Mouse (Mus musculus): ENCODE measurements around the gene Fbxl18. TPM values are rescaled to one million over a fixed set of nuclear protein-coding genes. Genes with fewer than 3 reads are reported as not detected.

The Fbxl18 gene
- polyA plus RNA-seq, 1 experiment from 2014 or later = 25.6 TPM

GRCm38 (mm10) chr5:142911629-142912028 lies 16.4 kb upstream of the Fbxl18 start:
- Histone ChIP-seq H3K4me1 (peaks cover 39% of the 10 kb centered on the region), H3K4me3 (no peak overlapping the region), H3K9me3 (no peaks in the 10 kb centered on the region), H3K27me3 (replicated peaks; ENCODE audit: low read depth, poor library complexity, severe bottlenecking) (no peaks in the 10 kb centered on the region), H3K27ac (replicated peaks) (no peak overlapping the region), H3K36me3 (replicated peaks) (no peaks in the 10 kb centered on the region)
- DNase-seq (ENCODE audit: low spot score) = no peak
- WGBS = 78% methylated on average over 2 of the region's 2 CpGs

DNA sequence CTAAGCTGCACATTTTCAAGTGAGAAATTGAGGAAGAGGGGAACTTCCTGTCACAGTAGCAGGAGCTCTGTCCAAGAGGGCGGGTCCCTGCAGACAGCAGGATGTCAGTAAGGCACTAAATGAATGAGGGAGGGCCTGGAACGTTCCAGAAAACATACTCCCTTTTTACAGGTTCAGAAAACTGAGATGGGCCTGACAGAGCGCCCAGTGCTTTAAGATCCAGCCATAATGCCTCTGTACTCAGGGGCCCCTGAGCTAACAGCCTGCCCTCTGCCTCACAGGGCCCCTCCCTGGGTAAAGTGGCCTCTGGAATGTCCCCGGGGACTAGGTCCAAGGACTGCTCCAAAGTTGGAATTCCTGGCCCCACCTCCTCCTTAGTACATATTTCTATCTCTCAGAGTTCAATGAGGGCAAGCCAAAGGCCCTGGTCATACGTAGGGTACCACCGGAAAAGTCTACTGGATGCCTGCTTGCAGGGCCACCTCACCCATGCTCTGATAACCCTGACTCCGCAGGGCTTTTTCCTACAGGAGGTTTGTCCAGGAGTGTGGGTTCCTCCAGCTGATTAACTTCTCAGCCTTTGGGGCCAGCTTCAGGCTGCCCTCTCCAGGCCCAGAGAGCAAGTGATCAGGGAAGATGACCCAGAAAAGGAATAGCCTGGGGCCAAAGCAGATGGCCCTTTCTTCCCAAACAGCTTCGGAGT lies 14.5 kb upstream of the Fbxl18 start:
- peaks cover 16% of the 10 kb centered on the region for H3K36me3 ChIP-seq (replicated peaks)
- WGBS = 47% methylated on average over 8 of the region's 8 CpGs
- no peaks in the 10 kb centered on the region for H3K9me3 ChIP-seq
- H3K27me3 ChIP-seq (replicated peaks; ENCODE audit: low read depth, poor library complexity, severe bottlenecking) = no peaks in the 10 kb centered on the region; the same call in 1 of the 2 replicates
- H3K4me3 ChIP-seq = peak overlapping the region; percentile 21; the same call in 1 of the 2 replicates
- peaks cover 40% of the 10 kb centered on the region for H3K4me1 ChIP-seq
- H3K27ac ChIP-seq (replicated peaks) = peak overlapping the region; percentile 100
- DNase-seq (ENCODE audit: low spot score) = peak; percentile 35

DNA sequence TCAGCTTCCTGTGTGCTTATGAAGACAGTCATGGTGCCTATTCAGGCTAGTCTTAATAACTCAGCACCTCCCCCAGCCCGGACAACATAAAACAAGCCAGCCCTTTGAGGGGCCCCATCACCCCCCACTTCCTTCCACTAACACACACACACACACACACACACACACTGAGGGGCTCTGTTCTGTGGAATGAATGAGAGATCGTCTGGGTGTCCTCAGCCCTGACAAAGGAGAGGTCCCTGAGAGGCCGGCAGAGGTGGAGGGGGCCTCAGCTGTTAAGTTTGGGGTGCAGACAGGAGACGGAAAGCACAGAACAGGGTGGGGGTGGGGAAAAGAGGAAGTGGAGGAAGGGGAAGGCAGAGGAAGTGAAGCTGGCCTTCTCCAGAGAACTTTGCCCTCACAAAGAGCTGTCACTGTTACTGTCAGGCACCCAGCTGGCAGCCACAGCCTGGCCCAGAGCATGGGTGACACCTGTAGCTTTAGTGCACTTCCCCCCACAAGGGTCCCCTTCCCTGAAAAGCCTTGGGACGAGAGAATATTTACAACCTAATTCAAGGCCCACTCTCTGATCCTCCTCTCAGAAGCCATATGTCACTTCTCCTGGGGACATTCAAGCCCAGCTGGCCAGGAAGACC lies 13.8 kb upstream of the Fbxl18 start:
- peak; percentile 22 for DNase-seq (ENCODE audit: low spot score)
- 29% methylated on average over 5 of the region's 5 CpGs for WGBS
- H3K27me3 ChIP-seq (replicated peaks; ENCODE audit: low read depth, poor library complexity, severe bottlenecking) = no peaks in the 10 kb centered on the region; the same call in 1 of the 2 replicates
- H3K36me3 ChIP-seq (replicated peaks) = peaks cover 23% of the 10 kb centered on the region
- H3K9me3 ChIP-seq = no peaks in the 10 kb centered on the region
- H3K4me3 ChIP-seq = no peak overlapping the region; the same call in 1 of the 2 replicates
- peaks cover 47% of the 10 kb centered on the region for H3K4me1 ChIP-seq
- H3K27ac ChIP-seq (replicated peaks) = peak overlapping the region; percentile 100

DNA sequence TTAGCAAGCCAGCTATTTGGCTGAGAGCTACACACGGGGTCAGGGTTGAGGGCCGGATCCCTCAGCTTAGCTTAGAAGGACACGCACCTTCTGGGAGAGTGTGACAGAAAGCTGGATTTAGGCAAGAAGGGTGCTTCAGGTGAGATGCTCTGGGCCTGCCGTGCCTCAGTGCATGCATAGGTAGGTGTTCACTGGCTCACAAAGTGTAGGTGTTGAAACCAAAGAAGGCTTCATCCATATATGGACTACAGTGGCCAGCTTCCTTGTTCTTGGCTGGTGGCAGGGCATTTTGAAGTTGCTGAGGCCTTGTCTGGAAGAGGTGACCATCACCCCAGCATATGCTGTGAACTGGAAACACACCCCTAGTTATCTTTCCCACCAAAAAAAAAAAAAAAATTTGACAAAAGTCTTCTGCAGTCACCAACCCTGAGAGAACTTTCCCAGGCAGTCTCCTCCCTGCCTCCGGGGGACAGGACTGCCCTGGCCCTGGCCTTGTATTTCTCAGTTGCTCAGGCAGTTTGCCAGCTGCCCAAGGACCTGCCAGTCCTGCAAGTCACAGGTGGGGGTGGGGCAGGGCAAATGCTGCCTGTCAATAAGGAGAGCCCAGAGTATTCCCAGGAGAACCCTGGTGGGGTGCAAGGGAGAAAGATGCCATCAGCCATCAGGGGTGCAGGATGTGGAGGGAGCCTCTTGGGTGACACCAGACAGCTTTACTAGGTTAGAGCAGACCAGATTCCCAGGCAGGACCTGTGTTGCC lies 12.8 kb upstream of the Fbxl18 start:
- Histone ChIP-seq H3K4me3 (peak overlapping the region; percentile 100), H3K36me3 (replicated peaks) (peaks cover 34% of the 10 kb centered on the region), H3K27me3 (replicated peaks; ENCODE audit: low read depth, poor library complexity, severe bottlenecking) (no peaks in the 10 kb centered on the region; the same call in 1 of the 2 replicates), H3K9me3 (no peaks in the 10 kb centered on the region), H3K27ac (replicated peaks) (peak overlapping the region; percentile 100), H3K4me1 (peaks cover 52% of the 10 kb centered on the region)
- WGBS = 78% methylated on average over 5 of the region's 5 CpGs
- DNase-seq (ENCODE audit: low spot score) = peak; percentile 31

DNA sequence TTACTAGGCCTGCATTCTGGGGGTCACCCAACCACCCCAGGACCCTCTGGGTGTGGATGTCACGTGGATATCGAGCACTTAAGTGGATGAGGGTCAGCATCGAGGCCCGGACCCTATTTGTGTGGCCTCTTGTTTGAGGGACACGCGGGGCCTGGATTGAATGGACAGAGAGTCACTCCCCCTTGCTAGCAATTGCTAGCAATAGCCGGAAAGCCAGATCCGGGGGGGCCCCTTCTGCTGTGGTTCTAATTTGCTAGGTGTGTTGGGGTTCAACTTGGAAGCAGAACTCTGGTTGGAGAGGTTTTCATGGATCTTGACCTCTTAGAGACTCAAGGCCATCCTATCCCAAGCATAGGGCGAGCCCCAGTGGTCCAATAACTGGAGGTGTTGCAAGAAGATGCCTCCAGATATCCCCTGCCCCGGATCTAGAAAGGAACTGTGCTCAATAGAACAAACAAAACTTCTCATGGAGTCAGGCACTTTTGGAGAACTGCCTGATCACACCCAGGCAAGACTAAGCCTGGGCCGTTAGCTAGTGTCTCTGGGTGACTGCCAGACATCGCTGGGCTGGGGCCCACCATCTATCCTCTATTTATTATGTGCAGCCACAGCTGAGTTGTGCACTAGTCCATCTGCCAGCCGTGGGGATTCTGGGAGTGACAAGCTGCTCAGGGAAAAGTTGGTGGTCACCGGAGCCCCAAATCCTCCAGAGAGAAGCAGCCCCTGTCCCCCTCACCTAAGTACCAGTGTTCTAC lies 12.0 kb upstream of the Fbxl18 start:
- no peaks in the 10 kb centered on the region for H3K9me3 ChIP-seq
- peaks cover 55% of the 10 kb centered on the region for H3K4me1 ChIP-seq
- H3K4me3 ChIP-seq = peak overlapping the region; percentile 100
- WGBS = 41% methylated on average over 14 of the region's 14 CpGs
- DNase-seq (ENCODE audit: low spot score) = peak; percentile 56
- no peaks in the 10 kb centered on the region; the same call in 1 of the 2 replicates for H3K27me3 ChIP-seq (replicated peaks; ENCODE audit: low read depth, poor library complexity, severe bottlenecking)
- H3K36me3 ChIP-seq (replicated peaks) = peaks cover 41% of the 10 kb centered on the region
- H3K27ac ChIP-seq (replicated peaks) = peak overlapping the region; percentile 100

GRCm38 (mm10) chr5:142906532-142907047 lies 11.4 kb upstream of the Fbxl18 start, which contains the start of gene Actb:
Actb (minus strand) TSS chr5:142906754.
- 1% methylated on average over 41 of the region's 41 CpGs for WGBS
- Histone ChIP-seq H3K4me1 (peaks cover 55% of the 10 kb centered on the region), H3K4me3 (peak within 1 kb of the TSS; percentile 100), H3K27me3 (replicated peaks; ENCODE audit: low read depth, poor library complexity, severe bottlenecking) (no peaks in the 10 kb centered on the region; the same call in 1 of the 2 replicates), H3K9me3 (no peaks in the 10 kb centered on the region), H3K27ac (replicated peaks) (peak within 1 kb of the TSS; percentile 100), H3K36me3 (replicated peaks) (peaks cover 48% of the 10 kb centered on the region)
- DNase-seq (ENCODE audit: low spot score) = peak; percentile 97

- H3K36me3 ChIP-seq (replicated peaks) = peaks cover 54% of the 10 kb centered on the region
- H3K9me3 ChIP-seq = no peaks in the 10 kb centered on the region
- peaks cover 55% of the 10 kb centered on the region for H3K4me1 ChIP-seq
- peak overlapping the region; percentile 100 for H3K27ac ChIP-seq (replicated peaks)
- peak overlapping the region; percentile 100 for H3K4me3 ChIP-seq
- WGBS = under 1% methylated on average over 84 of the region's 84 CpGs
- DNase-seq (ENCODE audit: low spot score) = peak; percentile 99
- H3K27me3 ChIP-seq (replicated peaks; ENCODE audit: low read depth, poor library complexity, severe bottlenecking) = no peaks in the 10 kb centered on the region; the same call in 1 of the 2 replicates
These were observed 10.7 kb upstream of the Fbxl18 start for GRCm38 (mm10) chr5:142905725-142906531.

DNA sequence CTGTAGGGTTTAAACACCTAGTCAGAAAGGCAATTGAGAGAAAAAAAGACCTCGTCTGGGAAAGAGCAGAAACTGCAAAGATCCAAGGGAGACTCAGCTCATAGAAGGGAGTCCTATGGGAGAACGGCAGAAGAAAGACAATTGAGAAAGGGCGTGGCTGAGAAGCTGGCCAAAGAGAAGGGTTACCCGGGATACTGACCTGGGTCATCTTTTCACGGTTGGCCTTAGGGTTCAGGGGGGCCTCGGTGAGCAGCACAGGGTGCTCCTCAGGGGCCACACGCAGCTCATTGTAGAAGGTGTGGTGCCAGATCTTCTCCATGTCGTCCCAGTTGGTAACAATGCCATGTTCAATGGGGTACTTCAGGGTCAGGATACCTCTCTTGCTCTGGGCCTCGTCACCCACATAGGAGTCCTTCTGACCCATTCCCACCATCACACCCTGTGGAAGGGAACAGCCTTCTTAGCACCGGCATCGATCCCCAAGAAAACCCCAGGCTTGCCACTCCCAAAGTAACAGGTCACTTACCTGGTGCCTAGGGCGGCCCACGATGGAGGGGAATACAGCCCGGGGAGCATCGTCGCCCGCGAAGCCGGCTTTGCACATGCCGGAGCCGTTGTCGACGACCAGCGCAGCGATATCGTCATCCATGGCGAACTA lies 9.9 kb upstream of the Fbxl18 start:
- H3K9me3 ChIP-seq = no peaks in the 10 kb centered on the region
- no peaks in the 10 kb centered on the region; the same call in 1 of the 2 replicates for H3K27me3 ChIP-seq (replicated peaks; ENCODE audit: low read depth, poor library complexity, severe bottlenecking)
- H3K27ac ChIP-seq (replicated peaks) = peak overlapping the region; percentile 100
- peak overlapping the region; percentile 100 for H3K4me3 ChIP-seq
- H3K36me3 ChIP-seq (replicated peaks) = peaks cover 62% of the 10 kb centered on the region
- no peak for DNase-seq (ENCODE audit: low spot score)
- 6% methylated on average over 27 of the region's 27 CpGs for WGBS
- peaks cover 52% of the 10 kb centered on the region for H3K4me1 ChIP-seq

DNA sequence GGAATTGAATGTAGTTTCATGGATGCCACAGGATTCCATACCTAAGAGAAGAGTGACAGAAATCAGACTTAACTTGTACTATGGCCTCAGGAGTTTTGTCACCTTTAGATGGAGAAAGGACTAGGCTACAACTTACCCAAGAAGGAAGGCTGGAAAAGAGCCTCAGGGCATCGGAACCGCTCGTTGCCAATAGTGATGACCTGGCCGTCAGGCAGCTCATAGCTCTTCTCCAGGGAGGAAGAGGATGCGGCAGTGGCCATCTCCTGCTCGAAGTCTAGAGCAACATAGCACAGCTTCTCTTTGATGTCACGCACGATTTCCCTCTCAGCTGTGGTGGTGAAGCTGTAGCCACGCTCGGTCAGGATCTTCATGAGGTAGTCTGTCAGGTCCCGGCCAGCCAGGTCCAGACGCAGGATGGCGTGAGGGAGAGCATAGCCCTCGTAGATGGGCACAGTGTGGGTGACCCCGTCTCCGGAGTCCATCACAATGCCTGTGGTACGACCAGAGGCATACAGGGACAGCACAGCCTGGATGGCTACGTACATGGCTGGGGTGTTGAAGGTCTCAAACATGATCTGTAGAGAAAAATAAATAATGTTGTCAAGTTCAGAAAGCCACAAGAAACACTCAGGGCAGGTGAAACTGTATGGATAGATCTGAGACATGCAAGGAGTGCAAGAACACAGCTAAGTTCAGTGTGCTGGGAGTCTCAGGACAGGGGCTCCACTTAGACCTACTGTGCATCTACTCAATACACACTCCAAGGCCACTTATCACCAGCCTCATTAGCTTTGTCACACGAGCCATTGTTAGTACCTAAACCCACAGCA lies 9.2 kb upstream of the Fbxl18 start:
- DNase-seq (ENCODE audit: low spot score) = no peak
- H3K27ac ChIP-seq (replicated peaks) = peak overlapping the region; percentile 100
- 86% methylated on average over 19 of the region's 19 CpGs for WGBS
- peak overlapping the region; percentile 100 for H3K4me3 ChIP-seq
- peaks cover 45% of the 10 kb centered on the region for H3K4me1 ChIP-seq
- no peaks in the 10 kb centered on the region; the same call in 1 of the 2 replicates for H3K27me3 ChIP-seq (replicated peaks; ENCODE audit: low read depth, poor library complexity, severe bottlenecking)
- peaks cover 69% of the 10 kb centered on the region for H3K36me3 ChIP-seq (replicated peaks)
- no peaks in the 10 kb centered on the region for H3K9me3 ChIP-seq

- H3K9me3 ChIP-seq = no peaks in the 10 kb centered on the region
- peaks cover 37% of the 10 kb centered on the region for H3K4me1 ChIP-seq
- 88% methylated on average over 14 of the region's 14 CpGs for WGBS
- H3K27ac ChIP-seq (replicated peaks) = peak overlapping the region; percentile 100; the same call in 1 of the 2 replicates
- DNase-seq (ENCODE audit: low spot score) = no peak
- H3K36me3 ChIP-seq (replicated peaks) = peaks cover 76% of the 10 kb centered on the region
- peak overlapping the region; percentile 100 for H3K4me3 ChIP-seq
- no peaks in the 10 kb centered on the region; the same call in 1 of the 2 replicates for H3K27me3 ChIP-seq (replicated peaks; ENCODE audit: low read depth, poor library complexity, severe bottlenecking)
These were observed 8.4 kb upstream of the Fbxl18 start for GRCm38 (mm10) chr5:142903470-142904207.

Measured in embryonic facial prominence, embryonic 10.5 days (tissue).